26 mouse cellular contexts compared by ENCODE assay signal in genomic region chr6:72630961-72631360, GRCm38 (mm10). TPM values are rescaled to one million over a fixed set of nuclear protein-coding genes. Genes with fewer than 3 reads are reported as not detected.
DNase-seq lines count a peak whose midpoint lies in the region; ATAC-seq and TF ChIP-seq lines count a peak whose summit lies in the region.
"Had no signal": no experiment of that assay in that cellular context is flagged by ENCODE, and none has a peak within 500 bp of the region (broad histone marks: within the 10 kb centered on the region; RNA-seq: fewer than 3 reads in every experiment).

No protein-coding gene starts in this region.

- TF ChIP-seq EP300 in lung, postnatal 0 days (IDR thresholded peaks at IDR 0.05): no peak

- H3K4me2 ChIP-seq in liver, embryonic 15.5 days: no peak overlapping the region
- H3K4me2 ChIP-seq in liver, embryonic 12.5 days: no peak overlapping the region
- no peak overlapping the region for H3K4me2 ChIP-seq in lung, postnatal 0 days (replicated peaks; ENCODE audit: low read depth, low read length)
- H3K4me2 ChIP-seq in kidney, embryonic 14.5 days (replicated peaks; ENCODE audit: low read depth, low read length): no peak overlapping the region
- H3K4me2 ChIP-seq: embryonic facial prominence, embryonic 12.5 days; embryonic facial prominence, embryonic 15.5 days; heart, embryonic 12.5 days; heart, embryonic 15.5 days; hindbrain, embryonic 13.5 days had no signal

- ATAC-seq in liver, embryonic 15.5 days (ENCODE audit: insufficient read depth): no peak
- no peak for ATAC-seq in liver, embryonic 12.5 days
- ATAC-seq in lung, postnatal 0 days: no peak
- no peak for ATAC-seq in kidney, embryonic 14.5 days (ENCODE audit: low FRiP score, low TSS enrichment)
- ATAC-seq: forebrain, embryonic 14.5 days; inflammation-experienced regulatory T-cells, adult 6 months had no signal

- no peak for TF ChIP-seq CTCF in lung, postnatal 0 days (IDR thresholded peaks at IDR 0.05)

- DNase-seq in cerebellum, postnatal 10 days: peak; percentile 72 to 73
- DNase-seq in cerebellum, adult 11 months: no peak
- DNase-seq in lung, postnatal 0 days (ENCODE audit: low spot score): no peak
- no peak for DNase-seq in lung, postnatal 14 days
- DNase-seq in induced T-regulatory cell, adult 2 months (ENCODE audit: low read depth): peak; percentile 44
- DNase-seq: adrenal gland, adult 2 months; adrenal gland, postnatal 14 days; cerebellum, adult 18-20 months; cerebellum, adult 9-11 months; forebrain, postnatal 0 days; gastrocnemius, adult 2 months; gastrocnemius, postnatal 25 days; heart, adult 18-20 months; heart, postnatal 10 days; heart, postnatal 36 days had no signal

- peaks cover 5% of the 10 kb centered on the region for H3K4me1 ChIP-seq in liver, embryonic 15.5 days (replicated peaks)
- peaks cover 7% of the 10 kb centered on the region; the same call in 1 of the 2 replicates for H3K4me1 ChIP-seq in liver, embryonic 12.5 days
- no peaks in the 10 kb centered on the region for H3K4me1 ChIP-seq in lung, postnatal 0 days (ENCODE audit: insufficient read depth, low read depth, low read length)
- H3K4me1 ChIP-seq in kidney, embryonic 14.5 days (ENCODE audit: control insufficient read depth, insufficient read depth, low read length): no peaks in the 10 kb centered on the region; the same call in 1 of the 2 replicates
- H3K4me1 ChIP-seq: heart, embryonic 12.5 days; heart, embryonic 15.5 days; hindbrain, embryonic 13.5 days had no signal

- 0 out of 2 replicates have a peak, but pooled peaks cover 4% of the 10 kb centered on the region for H3K36me3 ChIP-seq in liver, embryonic 15.5 days (replicated peaks)
- H3K36me3 ChIP-seq in liver, embryonic 12.5 days: peaks cover 22% of the 10 kb centered on the region
- H3K36me3 ChIP-seq in lung, postnatal 0 days (ENCODE audit: insufficient read depth, low read length): peaks cover 18% of the 10 kb centered on the region; the same call in 1 of the 2 replicates
- H3K36me3 ChIP-seq in kidney, embryonic 14.5 days (ENCODE audit: control insufficient read depth, insufficient read depth, low read length): peaks cover 69% of the 10 kb centered on the region

- H3K9me3 ChIP-seq in liver, embryonic 15.5 days (replicated peaks): no peaks in the 10 kb centered on the region
- no peaks in the 10 kb centered on the region for H3K9me3 ChIP-seq in liver, embryonic 12.5 days (replicated peaks)
- H3K9me3 ChIP-seq in lung, postnatal 0 days (ENCODE audit: low read length): no peaks in the 10 kb centered on the region
- H3K9me3 ChIP-seq in kidney, embryonic 14.5 days (ENCODE audit: control insufficient read depth, low read length): no peaks in the 10 kb centered on the region
- H3K9me3 ChIP-seq: embryonic facial prominence, embryonic 12.5 days; embryonic facial prominence, embryonic 15.5 days; heart, embryonic 12.5 days; heart, embryonic 15.5 days; hindbrain, embryonic 10.5 days; hindbrain, embryonic 13.5 days had no signal

- no peak overlapping the region for H3K9ac ChIP-seq in liver, embryonic 15.5 days
- H3K9ac ChIP-seq in liver, embryonic 12.5 days: no peak overlapping the region
- H3K9ac ChIP-seq in lung, postnatal 0 days (replicated peaks; ENCODE audit: low read depth): no peak overlapping the region
- H3K9ac ChIP-seq in kidney, embryonic 14.5 days (ENCODE audit: low read depth, low read length): no peak overlapping the region
- H3K9ac ChIP-seq: embryonic facial prominence, embryonic 12.5 days; embryonic facial prominence, embryonic 15.5 days; forebrain, postnatal 0 days; heart, embryonic 12.5 days; heart, embryonic 15.5 days had no signal

- no peak overlapping the region for H3K4me3 ChIP-seq in liver, embryonic 15.5 days (replicated peaks)
- no peak overlapping the region for H3K4me3 ChIP-seq in liver, embryonic 12.5 days
- no peak overlapping the region for H3K4me3 ChIP-seq in lung, postnatal 0 days (ENCODE audit: low read depth, low read length)
- H3K4me3 ChIP-seq in kidney, embryonic 14.5 days (ENCODE audit: low read length): no peak overlapping the region
- H3K4me3 ChIP-seq: embryonic facial prominence, embryonic 12.5 days; embryonic facial prominence, embryonic 15.5 days; gastrocnemius, adult 2 months; heart, embryonic 12.5 days; heart, embryonic 15.5 days; hindbrain, embryonic 10.5 days; hindbrain, embryonic 13.5 days had no signal

- 66% methylated on average over 14 of the region's 14 CpGs for WGBS in liver, embryonic 15.5 days (ENCODE audit: insufficient replicate concordance)
- WGBS in liver, embryonic 12.5 days (ENCODE audit: insufficient replicate concordance): 76% methylated on average over 14 of the region's 14 CpGs
- 88% methylated on average over 14 of the region's 14 CpGs for WGBS in lung, postnatal 0 days
- 83% methylated on average over 14 of the region's 14 CpGs for WGBS in kidney, embryonic 14.5 days

- H3K27me3 ChIP-seq in liver, embryonic 15.5 days: no peaks in the 10 kb centered on the region
- H3K27me3 ChIP-seq in liver, embryonic 12.5 days (replicated peaks): no peaks in the 10 kb centered on the region
- no peaks in the 10 kb centered on the region for H3K27me3 ChIP-seq in lung, postnatal 0 days (replicated peaks; ENCODE audit: insufficient read depth, low read length)
- H3K27me3 ChIP-seq in kidney, embryonic 14.5 days (ENCODE audit: control insufficient read depth, insufficient read depth, low read length): no peaks in the 10 kb centered on the region
- H3K27me3 ChIP-seq: embryonic facial prominence, embryonic 12.5 days; embryonic facial prominence, embryonic 15.5 days; heart, embryonic 12.5 days; heart, embryonic 15.5 days; hindbrain, embryonic 13.5 days had no signal

- 0 out of 2 replicates have a peak overlapping the region, but pooled peaks have one; percentile 55 for H3K27ac ChIP-seq in liver, embryonic 15.5 days (replicated peaks)
- H3K27ac ChIP-seq in liver, embryonic 12.5 days: no peak overlapping the region
- H3K27ac ChIP-seq in lung, postnatal 0 days (ENCODE audit: low read length): 0 out of 2 replicates have a peak overlapping the region, but pooled peaks have one; percentile 26
- no peak overlapping the region for H3K27ac ChIP-seq in kidney, embryonic 14.5 days (ENCODE audit: low read depth, low read length)
- H3K27ac ChIP-seq: embryonic facial prominence, embryonic 12.5 days; embryonic facial prominence, embryonic 15.5 days; gastrocnemius, adult 2 months; heart, embryonic 15.5 days; hindbrain, embryonic 10.5 days; hindbrain, embryonic 13.5 days had no signal

RNA-seq across cellular contexts. Expression of gene Tgoln1, which starts 14.2 kb away (rescaled TPM):
- 13.1 and 14.9 TPM in 2 replicates for polyA plus RNA-seq in liver, embryonic 15.5 days (2015; fragmentation: Nextera tagmentation; extraction: Ambion mirVana)
- 17.8 and 18.8 TPM in 2 replicates for polyA plus RNA-seq in liver, embryonic 12.5 days (2016; fragmentation: Nextera tagmentation; extraction: Ambion mirVana)
- 120 and 155 TPM in 2 replicates for polyA plus RNA-seq in lung, postnatal 0 days (2015; fragmentation: Nextera tagmentation; extraction: Ambion mirVana)
- polyA plus RNA-seq in kidney, embryonic 14.5 days (2014; fragmentation: Nextera tagmentation; extraction: Ambion mirVana): 22.5 and 39.6 TPM in 2 replicates

RNA-seq across cellular contexts. Expression of gene Retsat, which starts 32.7 kb away (rescaled TPM):
- 17.9 and 18.2 TPM in 2 replicates for polyA plus RNA-seq in liver, embryonic 15.5 days (2015; fragmentation: Nextera tagmentation; extraction: Ambion mirVana)
- polyA plus RNA-seq in liver, embryonic 12.5 days (2016; fragmentation: Nextera tagmentation; extraction: Ambion mirVana): 15.3 and 16.6 TPM in 2 replicates
- polyA plus RNA-seq in lung, postnatal 0 days (2015; fragmentation: Nextera tagmentation; extraction: Ambion mirVana): 38.9 and 42.7 TPM in 2 replicates
- polyA plus RNA-seq in kidney, embryonic 14.5 days (2014; fragmentation: Nextera tagmentation; extraction: Ambion mirVana): 14.7 and 20.1 TPM in 2 replicates

RNA-seq across cellular contexts. Expression of gene Elmod3, which starts 32.7 kb away (rescaled TPM):
- 4.2 TPM in 2 replicates for polyA plus RNA-seq in liver, embryonic 15.5 days (2015; fragmentation: Nextera tagmentation; extraction: Ambion mirVana)
- 6.8 and 7.6 TPM in 2 replicates for polyA plus RNA-seq in liver, embryonic 12.5 days (2016; fragmentation: Nextera tagmentation; extraction: Ambion mirVana)
- 15.9 and 19.7 TPM in 2 replicates for polyA plus RNA-seq in lung, postnatal 0 days (2015; fragmentation: Nextera tagmentation; extraction: Ambion mirVana)
- 10.4 and 15.0 TPM in 2 replicates for polyA plus RNA-seq in kidney, embryonic 14.5 days (2014; fragmentation: Nextera tagmentation; extraction: Ambion mirVana)

Comparison
In these comparisons a context has a peak if more than half of its experiments do, and no peak if none do; other contexts are left out.
1. DNase-seq: peak in cerebellum, postnatal 10 days (2 of 2) and induced T-regulatory cell, adult 2 months (single experiment); none in cerebellum, adult 11 months (single experiment), lung, postnatal 0 days (single experiment) and lung, postnatal 14 days (single experiment).
2. H3K27ac ChIP-seq: peak in liver, embryonic 15.5 days (single experiment) and lung, postnatal 0 days (single experiment); none in liver, embryonic 12.5 days (single experiment) and kidney, embryonic 14.5 days (single experiment).